Mouse (Mus musculus) urinary bladder, postnatal 4 days (tissue): Measurements from ENCODE around the gene Med12.
A peak's percentile ranks its signal among the peaks of the same experiment; 100 is the strongest.
"Not testable (repeated sequence)": the region's sequence is repeated elsewhere in the genome, so short reads cannot be mapped to it uniquely, and the experiment has no call there.

ENCODE experiments used
- DNase-seq, 2 experiments: peaks; one replicate each; pipeline ENCODE4 v3.0.0; 2021 to 2022; ENCODE audit warnings: low spot score in 2 of 2

The Med12 gene

GRCm38 (mm10) chrX:101299473-101300426 lies 25.9 kb downstream of the Med12 start:
- no peak for DNase-seq

GRCm38 (mm10) chrX:101300427-101301030 lies 26.7 kb downstream of the Med12 start:
- no peak for DNase-seq

GRCm38 (mm10) chrX:101301654-101302053 lies 27.8 kb downstream of the Med12 start:
- no peak for DNase-seq

GRCm38 (mm10) chrX:101304646-101305045 lies 30.8 kb downstream of the Med12 start:
- no peak for DNase-seq

- DNase-seq = no peak
Observed at GRCm38 (mm10) chrX:101309299-101309698, 35.5 kb downstream of the Med12 start.

- DNase-seq = no peak
Observed at GRCm38 (mm10) chrX:101313625-101314359, 40.0 kb downstream of the Med12 start.

GRCm38 (mm10) chrX:101319775-101320174 lies 45.9 kb downstream of the Med12 start:
- no peak for DNase-seq

- no peak for DNase-seq
Observed at GRCm38 (mm10) chrX:101325989-101326899, 52.4 kb downstream of the Med12 start.

GRCm38 (mm10) chrX:101329372-101330028 lies 55.7 kb downstream of the Med12 start:
- peak; percentile 33 to 63 for DNase-seq

- no peak for DNase-seq
Observed at GRCm38 (mm10) chrX:101332031-101332374, 58.2 kb downstream of the Med12 start.

- peak; percentile 77 to 83 for DNase-seq
Observed at GRCm38 (mm10) chrX:101332375-101333211, 58.8 kb downstream of the Med12 start.

GRCm38 (mm10) chrX:101334606-101335005 lies 60.8 kb downstream of the Med12 start:
- DNase-seq = no peak

GRCm38 (mm10) chrX:101338666-101339065 lies 64.8 kb downstream of the Med12 start:
- DNase-seq = no peak

- DNase-seq = not testable (repeated sequence)
Observed at GRCm38 (mm10) chrX:101342837-101343236, 69.0 kb downstream of the Med12 start.

GRCm38 (mm10) chrX:101345456-101345855 lies 71.6 kb downstream of the Med12 start:
- no peak for DNase-seq

GRCm38 (mm10) chrX:101346475-101346874 lies 72.6 kb downstream of the Med12 start:
- DNase-seq = no peak
